Mouse (Mus musculus) liver, postnatal 0 days (tissue): ENCODE data around the gene Dap3. TPM values are rescaled to one million over a fixed set of nuclear protein-coding genes. Genes with fewer than 3 reads are reported as not detected.

Source experiments
- ATAC-seq: fragments of 200-750 bp; cut with Nextera tagmentation; 2 replicates; pipeline ENCODE4 v1.8.0; 2017; ENCODE audit warnings: mild to moderate bottlenecking, moderate library complexity
- DNase-seq: peaks from one replicate; pipeline ENCODE4 v3.0.0-alpha.2; 2016
- H3K27ac ChIP-seq: fragments of 300-500 bp; sonication (generic); 2 replicates; pipeline ENCODE4 v1.5.1; 2014; ENCODE audit warnings: antibody characterized with exemption, moderate library complexity, mild to moderate bottlenecking, low read depth
- H3K27me3 ChIP-seq: fragments of 300-500 bp; sonication (generic); 2 replicates; pipeline ENCODE4 v1.6.1; 2014; ENCODE audit warnings: low read length, control low read depth, mixed read lengths; ENCODE audit not compliant: insufficient read depth
- H3K36me3 ChIP-seq: fragments of 300-500 bp; sonication (generic); replicated peaks from 2 replicates; pipeline ENCODE4 v1.6.1; 2014; ENCODE audit warnings: mild to moderate bottlenecking, control low read depth, low read length, moderate library complexity, mixed read lengths; ENCODE audit not compliant: insufficient read depth
- H3K4me1 ChIP-seq: fragments of 300-500 bp; sonication (generic); 2 replicates; pipeline ENCODE4 v1.6.1; 2014; ENCODE audit warnings: antibody characterized with exemption, mild to moderate bottlenecking, control low read depth; ENCODE audit not compliant: insufficient read depth
- H3K4me2 ChIP-seq: fragments of 300-500 bp; sonication (generic); 2 replicates; pipeline ENCODE4 v1.6.1; 2014; ENCODE audit warnings: low read depth, mild to moderate bottlenecking, low read length, moderate library complexity, mixed read lengths
- H3K4me3 ChIP-seq: fragments of 300-500 bp; sonication (generic); 2 replicates; pipeline ENCODE4 v1.5.1; 2014; ENCODE audit warnings: low read depth, low read length
- H3K9ac ChIP-seq: fragments of 300-500 bp; sonication (generic); replicated peaks from 2 replicates; pipeline ENCODE4 v1.6.1; 2014; ENCODE audit warnings: mild to moderate bottlenecking, moderate library complexity
- H3K9me3 ChIP-seq: fragments of 300-500 bp; sonication (generic); 2 replicates; pipeline ENCODE4 v1.6.1; 2016; ENCODE audit warnings: mild to moderate bottlenecking, control low read depth, low read length, mixed read lengths
- CTCF ChIP-seq: sonication (generic); IDR thresholded peaks from 2 replicates; pipeline ENCODE4 v1.5.1; 2016; ENCODE audit warnings: antibody characterized with exemption, low read depth
- EP300 ChIP-seq: IDR thresholded peaks from 2 replicates; pipeline ENCODE4 v1.6.1; 2016; ENCODE audit warnings: antibody characterized with exemption, low read depth, mild to moderate bottlenecking
- WGBS: fragments of 180-500 bp; shearing (Covaris S2); extraction: QIAGEN DNeasy Blood & Tissue Kit; methylation state at CpG from one replicate; pipeline ENCODE4 v1.1.7; 2014; ENCODE audit not compliant: insufficient replicate concordance; 5-methylcytosine and 5-hydroxymethylcytosine counted together
- polyA plus RNA-seq: library from polyadenylated mRNA; unstranded; fragments of >200 nt; fragmentation: Nextera tagmentation; extraction: Ambion mirVana; gene quantifications from 2 replicates; pipeline ENCODE4 v1.2.1, GENCODE M21; 2015

Gene Dap3
- polyA plus RNA-seq, 1 experiment from 2014 or later: 60.9 TPM

DNA sequence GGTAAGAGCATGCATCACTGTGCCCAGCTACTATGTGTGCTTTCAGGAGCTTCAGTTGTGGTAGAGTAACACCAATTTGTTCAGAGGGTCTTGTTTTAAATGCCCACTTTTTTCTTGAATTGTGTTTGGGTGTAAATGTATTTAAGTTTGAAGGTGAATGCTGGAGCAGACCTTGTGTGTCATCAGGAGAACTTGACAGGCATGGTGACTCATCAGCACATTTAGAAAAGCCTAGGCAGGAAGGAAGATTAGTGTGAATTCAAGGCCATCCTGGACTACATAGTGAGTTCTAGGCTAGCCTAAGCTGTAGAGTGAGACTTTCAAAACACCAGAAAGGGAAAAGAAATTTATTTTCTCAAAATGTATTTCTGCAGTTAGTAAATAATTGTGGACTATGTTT is 2.8 kb upstream of the Dap3 start:
- no peaks in the 10 kb centered on the region for H3K9me3 ChIP-seq
- no peaks in the 10 kb centered on the region for H3K27me3 ChIP-seq
- H3K9ac ChIP-seq: no peak overlapping the region
- H3K4me1 ChIP-seq: peaks cover 23% of the 10 kb centered on the region
- no peak for ATAC-seq
- no peak overlapping the region for H3K27ac ChIP-seq
- TF ChIP-seq EP300 (no peak), CTCF (no peak)
- H3K36me3 ChIP-seq: no peaks in the 10 kb centered on the region
- H3K4me2 ChIP-seq: no peak overlapping the region
- no peak for DNase-seq
- H3K4me3 ChIP-seq: no peak overlapping the region

GRCm38 (mm10) chr3:88953246-88953645 is 2.3 kb upstream of the Dap3 start:
- no peaks in the 10 kb centered on the region for H3K27me3 ChIP-seq
- DNase-seq (no peak), ATAC-seq (no peak)
- H3K4me3 ChIP-seq: no peak overlapping the region
- no peak overlapping the region for H3K4me2 ChIP-seq
- 80% methylated on average over 4 of the region's 4 CpGs for WGBS
- no peak overlapping the region for H3K9ac ChIP-seq
- H3K36me3 ChIP-seq: no peaks in the 10 kb centered on the region
- no peak overlapping the region for H3K27ac ChIP-seq
- H3K4me1 ChIP-seq: peaks cover 27% of the 10 kb centered on the region
- TF ChIP-seq CTCF: no peak
- TF ChIP-seq EP300: no peak
- H3K9me3 ChIP-seq: no peaks in the 10 kb centered on the region

DNA sequence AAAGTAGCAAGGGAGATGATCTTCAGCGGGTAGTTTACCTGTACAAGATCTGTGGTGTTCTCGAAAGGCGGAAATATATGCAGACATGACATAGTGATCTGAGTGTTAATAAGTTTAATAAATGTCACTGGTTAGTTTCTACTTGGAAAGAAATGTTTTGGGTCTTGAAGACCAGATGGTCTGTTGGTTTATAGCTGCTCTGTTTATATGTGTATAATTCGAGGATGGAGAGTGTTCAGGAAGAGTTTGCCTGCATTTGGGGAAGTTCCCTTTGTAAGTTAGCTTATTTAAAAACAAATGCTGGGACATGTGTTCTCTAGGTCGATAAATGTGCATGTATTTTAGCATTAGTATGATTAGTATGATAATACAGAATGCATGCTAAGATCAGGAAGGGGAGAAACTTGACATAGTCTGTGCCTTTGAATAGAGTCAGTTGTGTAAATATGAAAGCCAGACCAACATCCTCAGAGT is 383 bp upstream of the Dap3 start:
- peak overlapping the region; percentile 99 for H3K27ac ChIP-seq
- no peak for ATAC-seq
- H3K4me1 ChIP-seq: peaks cover 35% of the 10 kb centered on the region
- H3K27me3 ChIP-seq: no peaks in the 10 kb centered on the region
- peak overlapping the region; percentile 91 for H3K4me3 ChIP-seq
- WGBS: under 1% methylated on average over 5 of the region's 5 CpGs
- TF ChIP-seq EP300 (no peak), CTCF (no peak)
- H3K9me3 ChIP-seq: no peaks in the 10 kb centered on the region
- peak overlapping the region; percentile 97 for H3K9ac ChIP-seq
- DNase-seq: no peak
- peak overlapping the region; percentile 77 for H3K4me2 ChIP-seq
- H3K36me3 ChIP-seq: no peaks in the 10 kb centered on the region

DNA sequence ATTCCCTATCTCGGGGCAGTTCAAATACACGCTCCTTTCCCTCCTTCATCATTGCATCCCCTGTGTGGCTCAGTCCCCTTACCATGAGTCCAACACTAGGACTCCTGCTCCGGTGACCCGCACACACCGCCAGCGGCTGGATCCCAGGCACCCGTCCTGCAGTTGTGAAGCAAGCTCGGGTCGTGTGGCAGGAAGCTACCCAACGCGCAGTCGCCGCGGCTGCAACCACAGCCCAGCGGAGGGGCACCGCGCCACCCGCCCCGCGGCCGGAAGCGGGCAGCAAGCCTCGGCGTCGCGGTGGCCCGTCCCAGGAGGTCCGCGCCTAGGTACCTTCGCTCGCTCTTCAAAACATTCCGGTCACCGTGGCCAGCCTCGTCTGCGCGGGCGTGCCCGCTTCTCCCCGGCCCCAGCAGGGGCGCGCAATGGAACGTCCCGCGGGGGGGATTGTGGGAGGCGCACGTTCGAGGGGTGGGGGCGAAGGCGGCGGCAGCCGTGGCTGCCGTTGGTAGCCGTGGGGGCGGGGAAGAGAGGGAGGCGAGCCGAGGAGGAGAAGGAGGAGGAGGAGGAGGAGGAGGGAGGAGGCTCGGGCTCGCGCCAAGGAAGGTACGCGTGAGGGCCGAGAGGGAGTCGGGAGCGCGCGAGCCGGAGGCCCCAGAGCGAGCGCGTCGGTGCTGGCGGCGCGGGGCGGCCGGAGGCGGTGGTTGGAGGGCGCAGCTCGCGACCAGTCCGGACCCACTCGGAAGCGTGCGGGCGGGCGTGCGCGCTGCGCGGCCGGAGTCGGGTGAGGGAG is 1.0 kb downstream of the Dap3 start:
- TF ChIP-seq CTCF (peak; percentile 29; the same call in 1 of the 2 replicates), EP300 (no peak)
- under 1% methylated on average over 50 of the region's 92 CpGs for WGBS
- H3K4me1 ChIP-seq: peaks cover 28% of the 10 kb centered on the region
- DNase-seq (peak; percentile 93), ATAC-seq (peak; percentile 82)
- H3K27ac ChIP-seq: peak overlapping the region; percentile 99
- H3K9ac ChIP-seq: peak overlapping the region; percentile 97
- H3K36me3 ChIP-seq: no peaks in the 10 kb centered on the region
- H3K4me3 ChIP-seq: peak overlapping the region; percentile 91
- no peaks in the 10 kb centered on the region for H3K9me3 ChIP-seq
- H3K27me3 ChIP-seq: no peaks in the 10 kb centered on the region
- peak overlapping the region; percentile 77 for H3K4me2 ChIP-seq

- Histone ChIP-seq H3K27me3 (no peaks in the 10 kb centered on the region), H3K27ac (no peak overlapping the region), H3K36me3 (peaks cover 25% of the 10 kb centered on the region), H3K4me1 (peaks cover 15% of the 10 kb centered on the region), H3K4me3 (no peak overlapping the region), H3K4me2 (no peak overlapping the region), H3K9ac (no peak overlapping the region), H3K9me3 (no peaks in the 10 kb centered on the region)
- WGBS: 46% methylated on average over 4 of the region's 4 CpGs
- no peak for ATAC-seq
- DNase-seq: no peak
- TF ChIP-seq CTCF (no peak), EP300 (no peak)
Observed at GRCm38 (mm10) chr3:88944109-88944508, 6.9 kb downstream of the Dap3 start.

GRCm38 (mm10) chr3:88942316-88942880 is 8.6 kb downstream of the Dap3 start:
- H3K9ac ChIP-seq: no peak overlapping the region
- ATAC-seq (no peak), DNase-seq (no peak)
- H3K4me1 ChIP-seq: peaks cover under 1% of the 10 kb centered on the region; the same call in 1 of the 2 replicates
- H3K4me3 ChIP-seq: no peak overlapping the region
- TF ChIP-seq EP300: no peak
- TF ChIP-seq CTCF: no peak
- H3K9me3 ChIP-seq: no peaks in the 10 kb centered on the region
- peaks cover 37% of the 10 kb centered on the region for H3K36me3 ChIP-seq
- 88% methylated on average over 10 of the region's 10 CpGs for WGBS
- H3K27me3 ChIP-seq: no peaks in the 10 kb centered on the region
- no peak overlapping the region for H3K4me2 ChIP-seq
- H3K27ac ChIP-seq: no peak overlapping the region
